Mouse (Mus musculus): ENCODE measurements around the gene Scgb2a2. TPM values are rescaled to one million over a fixed set of nuclear protein-coding genes. Genes with fewer than 3 reads are reported as not detected.

Gene Scgb2a2
- total RNA-seq (2023) = not detected

DNA sequence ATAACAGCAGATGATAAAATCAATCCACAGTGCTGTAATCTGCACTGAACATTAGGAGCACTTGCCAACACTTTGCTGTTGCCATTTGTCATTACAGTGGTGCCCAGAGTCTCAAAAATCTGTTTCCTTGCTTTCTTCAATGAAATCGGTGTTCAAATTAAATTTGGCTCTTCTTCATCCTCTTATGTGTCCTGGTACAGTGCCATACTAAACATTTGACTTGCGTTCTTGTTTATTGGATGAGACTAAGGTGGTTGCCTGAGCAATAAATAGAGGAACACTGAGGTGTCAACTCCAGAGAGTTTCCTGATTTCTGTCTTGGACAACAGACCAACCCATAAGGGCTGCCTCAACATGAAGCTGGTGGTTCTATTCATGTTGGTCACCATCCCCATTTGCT is at the start of gene Scgb2a2:
TSS of gene Scgb2a2 (plus strand) at position 301 of the 400 bp plus-strand sequence.

DNA sequence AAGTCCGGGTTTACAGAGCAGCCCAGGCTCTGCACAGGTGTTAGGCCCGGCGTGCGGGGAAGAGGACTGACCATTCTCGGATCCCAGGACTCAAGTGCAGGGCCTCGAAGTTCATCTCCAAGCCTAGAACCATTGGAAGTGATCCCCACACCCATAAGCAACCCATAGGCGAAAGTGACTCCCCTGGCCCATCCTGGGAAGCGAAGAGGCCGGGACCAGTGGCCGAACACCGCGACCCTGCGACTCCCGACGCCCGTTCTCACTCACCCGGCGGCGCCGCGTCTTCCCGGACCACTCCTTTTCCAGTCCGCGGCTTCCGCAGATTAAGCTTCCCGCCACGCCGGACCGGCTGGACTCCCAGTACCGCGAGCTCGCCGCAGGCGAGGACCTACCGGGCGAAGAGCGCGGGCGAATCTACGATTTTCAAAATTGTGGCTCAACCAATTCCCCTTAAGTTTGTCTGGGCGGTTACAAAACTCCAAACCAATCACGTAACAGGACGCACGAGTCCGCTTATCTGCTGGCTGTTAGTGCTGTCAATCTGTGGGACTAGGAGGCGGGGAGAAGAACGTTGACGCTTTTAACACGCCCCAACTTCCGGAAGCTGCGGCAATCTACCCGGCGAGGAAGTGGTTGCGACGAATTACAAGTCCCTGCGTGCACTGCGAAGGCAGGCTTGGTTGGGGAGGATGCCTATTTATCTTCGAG is 51.9 kb downstream of the Scgb2a2 start, which contains the start of gene Incenp:
TSS of gene Incenp (minus strand) at position 480 of the 708 bp plus-strand sequence.

Other genes starting within 250 kb of the Scgb2a2 start
- 10 to 100 TPM; 32.3 to 41.1 TPM for gene Incenp, start 52.0 kb downstream of the Scgb2a2 start, total RNA-seq (2023)
- gene Fth1, start 133.0 kb downstream of the Scgb2a2 start, total RNA-seq (2023) = 1,000 to 10,000 TPM; 1,869 to 2,215 TPM
- not detected for gene Best1, start 154.1 kb downstream of the Scgb2a2 start, total RNA-seq (2023)
- under 1 TPM in 1 of 2 experiments, not detected in 1; 0.64 TPM for gene Rab3il1, start 154.1 kb downstream of the Scgb2a2 start, total RNA-seq (2023)
- gene Fads3, start 194.0 kb downstream of the Scgb2a2 start, total RNA-seq (2023) = 1 to 10 TPM in 1 of 2 experiments, under 1 TPM in 1; 0.39 to 1.2 TPM

Data from B cell, adult 67 days (primary cell).